Mouse (Mus musculus) lung, postnatal 0 days (tissue): ENCODE results near the gene Supt3.

Source experiments
- CTCF ChIP-seq: IDR thresholded peaks from 2 replicates; pipeline ENCODE4 v1.5.1; 2016; ENCODE audit warnings: antibody characterized with exemption, mild to moderate bottlenecking
- EP300 ChIP-seq: IDR thresholded peaks from 2 replicates; pipeline ENCODE4 v1.6.1; 2016; ENCODE audit warnings: antibody characterized with exemption, mild to moderate bottlenecking, control low read depth

DNA sequence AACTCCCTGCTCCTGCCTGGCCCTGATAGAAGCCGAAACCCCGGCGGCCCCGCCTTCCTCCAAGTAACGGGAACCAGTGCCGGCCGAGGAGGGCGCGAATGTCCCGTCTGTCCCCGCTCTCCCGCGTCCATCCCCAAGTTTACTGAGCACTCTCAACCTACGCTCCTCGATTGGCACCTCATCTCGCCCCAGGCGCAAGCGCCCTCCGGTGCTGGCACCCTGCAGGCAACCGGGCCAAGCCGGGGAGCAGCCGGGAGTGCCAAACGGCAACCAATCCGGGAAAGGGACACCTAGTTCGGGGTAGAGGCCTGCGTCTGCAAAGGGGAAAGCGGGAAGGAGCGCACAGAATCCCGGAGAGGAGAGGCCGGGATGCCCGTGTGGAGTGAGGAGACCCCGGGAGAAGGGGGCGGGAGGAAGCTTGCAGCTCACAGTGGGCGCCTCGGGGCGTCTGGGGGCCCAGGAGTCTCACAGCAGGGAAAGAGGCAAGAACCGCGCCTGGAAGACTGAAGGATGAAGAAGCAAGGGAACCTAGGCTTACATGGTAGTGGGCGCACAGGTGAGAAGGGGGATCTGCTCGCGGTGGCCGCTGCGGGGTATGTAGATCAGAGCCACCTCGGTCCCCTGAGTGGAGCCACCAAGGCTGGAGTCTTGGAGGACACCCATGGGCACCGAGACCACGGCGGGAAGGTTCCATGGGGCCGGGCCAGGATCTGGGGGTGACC lies 42.3 kb upstream of the Supt3 start:
- TF ChIP-seq CTCF (peak; percentile 29), EP300 (no peak)
